Mouse (Mus musculus) heart, postnatal 0 days (tissue): ENCODE results near the gene Eif4g3.

ENCODE experiments used
- CTCF ChIP-seq: IDR thresholded peaks from 2 replicates; pipeline ENCODE4 v1.5.1; 2016; ENCODE audit warnings: antibody characterized with exemption, control low read depth, low read depth
- EP300 ChIP-seq: IDR thresholded peaks from 2 replicates; pipeline ENCODE4 v1.6.1; 2016; ENCODE audit warnings: antibody characterized with exemption, low read depth

DNA sequence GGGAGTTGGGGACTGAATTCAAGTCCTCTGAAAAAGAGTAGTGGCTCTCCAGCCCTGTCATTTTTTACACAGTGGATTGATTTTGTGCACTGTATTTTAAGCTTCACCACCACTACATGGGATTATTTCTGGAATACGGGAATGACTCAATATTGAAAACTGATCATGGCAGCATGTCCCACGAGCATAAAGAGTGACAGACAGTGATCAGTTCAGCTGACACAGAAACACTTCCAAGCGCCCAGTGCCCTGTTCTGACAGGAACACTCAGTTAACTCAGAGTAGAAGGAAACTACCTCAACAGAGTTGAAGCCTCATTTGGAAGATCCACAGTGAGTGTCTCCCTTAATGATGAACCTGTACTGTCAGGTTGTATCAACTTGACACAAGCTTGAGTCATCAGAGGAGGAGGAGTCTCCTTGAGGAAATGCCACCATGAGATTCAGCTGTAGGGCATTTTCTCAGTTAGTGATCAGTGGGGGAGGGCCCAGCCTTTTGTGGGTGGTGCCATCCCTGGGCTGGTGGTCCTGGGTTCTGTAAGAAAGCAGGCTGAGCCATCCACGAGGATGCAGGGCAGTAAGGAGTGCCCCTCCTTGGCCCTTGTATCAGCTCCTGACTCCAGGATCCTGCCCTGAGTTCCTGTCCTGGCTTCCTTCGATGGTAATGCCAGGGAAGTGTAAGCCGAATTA, 82.2 kb downstream of the Eif4g3 start:
- TF ChIP-seq CTCF (no peak), EP300 (no peak)
